Mouse (Mus musculus) cerebellum, adult 11-12 months (tissue): ENCODE data around the gene Olfr1434.
"Not testable (repeated sequence)": the region's sequence is repeated elsewhere in the genome, so short reads cannot be mapped to it uniquely, and the experiment has no call there.

Source experiments
- DNase-seq: peaks from one replicate; pipeline ENCODE4 v3.0.0; 2022

Gene Olfr1434

GRCm38 (mm10) chr19:12279554-12279953 is at the start of gene Olfr1434:
Gene Olfr1434, plus strand, starts transcription at chr19:12279854.
- DNase-seq, result no peak

GRCm38 (mm10) chr19:12232496-12232895 is 47.2 kb upstream of the Olfr1434 start, which contains the start of gene Olfr1432:
Gene Olfr1432, minus strand, starts transcription at chr19:12232596.
- DNase-seq, result not testable (repeated sequence)

GRCm38 (mm10) chr19:12241559-12241958 is 38.1 kb upstream of the Olfr1434 start, which contains the start of gene Olfr262:
Gene Olfr262, minus strand, starts transcription at chr19:12241659.
- DNase-seq, result no peak

GRCm38 (mm10) chr19:12260732-12261131 is 18.9 kb upstream of the Olfr1434 start, which contains the start of gene Olfr235:
Gene Olfr235, plus strand, starts transcription at chr19:12261032.
- no peak for DNase-seq

- no peak for DNase-seq
Measured at GRCm38 (mm10) chr19:12292979-12293378, 13.3 kb downstream of the Olfr1434 start.

- DNase-seq, result not testable (repeated sequence)
Measured at GRCm38 (mm10) chr19:12299030-12299429, 19.4 kb downstream of the Olfr1434 start, which contains the start of gene Olfr1436. Gene Olfr1436, minus strand, starts transcription at chr19:12299130.

GRCm38 (mm10) chr19:12325001-12325400 is 45.3 kb downstream of the Olfr1434 start, which contains the start of gene Olfr1437:
Gene Olfr1437, minus strand, starts transcription at chr19:12325101.
- no peak for DNase-seq
